Mouse (Mus musculus) forebrain, postnatal 0 days (tissue): ENCODE results near the gene Ypel3. TPM values are rescaled to one million over a fixed set of nuclear protein-coding genes. Genes with fewer than 3 reads are reported as not detected.
"Not testable (repeated sequence)": the region's sequence is repeated elsewhere in the genome, so short reads cannot be mapped to it uniquely, and the experiment has no call there.

Experiments used
- ATAC-seq: fragments of 200-750 bp; cut with Nextera tagmentation; 2 replicates; pipeline ENCODE4 v1.8.0; 2017; ENCODE audit warnings: mild to moderate bottlenecking, moderate library complexity
- DNase-seq: peaks from one replicate; pipeline ENCODE4 v3.0.0-alpha.2; 2015
- H3K27ac ChIP-seq: fragments of 300-500 bp; sonication (generic); 2 replicates; pipeline ENCODE4 v1.5.1; 2014; ENCODE audit warnings: low read depth, mild to moderate bottlenecking, antibody characterized with exemption, low read length, moderate library complexity, mixed read lengths
- H3K27me3 ChIP-seq: fragments of 300-500 bp; sonication (generic); 2 replicates; pipeline ENCODE4 v1.6.1; 2014; ENCODE audit warnings: mild to moderate bottlenecking, low read length, mixed read lengths; ENCODE audit not compliant: insufficient read depth
- H3K36me3 ChIP-seq: fragments of 300-500 bp; sonication (generic); 2 replicates; pipeline ENCODE4 v1.6.1; 2014; ENCODE audit warnings: mild to moderate bottlenecking, moderate library complexity; ENCODE audit not compliant: insufficient read depth
- H3K4me1 ChIP-seq: fragments of 300-500 bp; sonication (generic); 2 replicates; pipeline ENCODE4 v1.6.1; 2014; ENCODE audit warnings: antibody characterized with exemption; ENCODE audit not compliant: insufficient read depth
- H3K4me2 ChIP-seq: fragments of 300-500 bp; sonication (generic); 2 replicates; pipeline ENCODE4 v1.6.1; 2014; ENCODE audit warnings: low read depth, mild to moderate bottlenecking, moderate library complexity
- H3K4me3 ChIP-seq: fragments of 300-500 bp; sonication (generic); 2 replicates; pipeline ENCODE4 v1.5.1; 2014; ENCODE audit warnings: low read depth, low read length, mixed read lengths
- H3K9ac ChIP-seq: fragments of 300-500 bp; sonication (generic); 2 replicates; pipeline ENCODE4 v1.6.1; 2014; ENCODE audit warnings: mild to moderate bottlenecking
- H3K9me3 ChIP-seq: fragments of 300-500 bp; sonication (generic); 2 replicates; pipeline ENCODE4 v1.6.1; 2016; ENCODE audit warnings: low read length
- CTCF ChIP-seq: sonication (generic); IDR thresholded peaks from 2 replicates; pipeline ENCODE4 v1.5.1; 2016; ENCODE audit warnings: antibody characterized with exemption, control low read depth, low read depth
- WGBS: fragments of 180-500 bp; shearing (Covaris S2); extraction: QIAGEN DNeasy Blood & Tissue Kit; methylation state at CpG from one replicate; pipeline ENCODE4 v1.1.7; 2014; 5-methylcytosine and 5-hydroxymethylcytosine counted together
- polyA plus RNA-seq: library from polyadenylated mRNA; unstranded; fragments of >200 nt; fragmentation: Nextera tagmentation; extraction: Ambion mirVana; gene quantifications from 2 replicates; pipeline ENCODE4 v1.2.1, GENCODE M21; 2015
- total RNA-seq: library from RNA; depleted of rRNA; stranded (reverse); fragments of >200 nt; gene quantifications from 2 replicates; pipeline ENCODE4 v1.2.3, GENCODE M21; 2014

The Ypel3 gene
- total and polyA plus RNA-seq, 2 experiments from 2014 or later = 162 to 223 TPM

- H3K9ac ChIP-seq = no peak overlapping the region
- peak overlapping the region; percentile 93; the same call in 1 of the 2 replicates for H3K4me2 ChIP-seq
- DNase-seq (no peak), ATAC-seq (no peak)
- peaks cover 16% of the 10 kb centered on the region for H3K4me1 ChIP-seq
- H3K27me3 ChIP-seq = no peaks in the 10 kb centered on the region
- no peak overlapping the region; the same call in 1 of the 2 replicates for H3K4me3 ChIP-seq
- no peaks in the 10 kb centered on the region for H3K9me3 ChIP-seq
- no peak overlapping the region for H3K27ac ChIP-seq
- peaks cover 19% of the 10 kb centered on the region for H3K36me3 ChIP-seq
- no peak for TF ChIP-seq CTCF
- WGBS = 66% methylated on average over 3 of the region's 3 CpGs
Observed at GRCm38 (mm10) chr7:126775978-126776234, 849 bp upstream of the Ypel3 start.

GRCm38 (mm10) chr7:126777476-126777875 is 721 bp downstream of the Ypel3 start:
- DNase-seq = peak; percentile 33

GRCm38 (mm10) chr7:126778147-126778546 is 1.4 kb downstream of the Ypel3 start:
- WGBS = 84% methylated on average over 3 of the region's 3 CpGs
- H3K9ac ChIP-seq = peak overlapping the region; percentile 96; the same call in 1 of the 2 replicates
- peak overlapping the region; percentile 93 for H3K4me2 ChIP-seq
- TF ChIP-seq CTCF = no peak
- no peaks in the 10 kb centered on the region for H3K9me3 ChIP-seq
- H3K27ac ChIP-seq = no peak overlapping the region
- no peak overlapping the region for H3K4me3 ChIP-seq
- ATAC-seq (no peak), DNase-seq (no peak)
- H3K4me1 ChIP-seq = peaks cover 20% of the 10 kb centered on the region
- no peaks in the 10 kb centered on the region for H3K27me3 ChIP-seq
- peaks cover 10% of the 10 kb centered on the region; the same call in 1 of the 2 replicates for H3K36me3 ChIP-seq

More at GRCm38 (mm10) chr7:126777476-126777875, 721 bp downstream of the Ypel3 start:
- peak overlapping the region; percentile 87 for H3K27ac ChIP-seq
- peaks cover 12% of the 10 kb centered on the region for H3K36me3 ChIP-seq
- H3K4me1 ChIP-seq = peaks cover 20% of the 10 kb centered on the region
- H3K4me2 ChIP-seq = peak overlapping the region; percentile 93
- H3K9ac ChIP-seq = peak overlapping the region; percentile 96
- peak overlapping the region; percentile 63 for H3K4me3 ChIP-seq
- H3K9me3 ChIP-seq = no peaks in the 10 kb centered on the region
- 46% methylated on average over 10 of the region's 10 CpGs for WGBS
- ATAC-seq = no peak
- no peaks in the 10 kb centered on the region for H3K27me3 ChIP-seq
- no peak for TF ChIP-seq CTCF

- not testable (repeated sequence) for H3K9ac ChIP-seq, H3K4me3 ChIP-seq, H3K27me3 ChIP-seq, H3K4me2 ChIP-seq, DNase-seq, ATAC-seq, H3K9me3 ChIP-seq
- H3K4me1 ChIP-seq = peaks cover 20% of the 10 kb centered on the region
- H3K36me3 ChIP-seq = peaks cover 16% of the 10 kb centered on the region
- whole genome bisulfite sequencing = 92% methylated on average over 7 of the region's 7 CpGs
- H3K27ac ChIP-seq = 0 out of 2 replicates have a peak overlapping the region, but pooled peaks have one; percentile 83
Observed at GRCm38 (mm10) chr7:126779101-126779500, 2.3 kb downstream of the Ypel3 start.

GRCm38 (mm10) chr7:126779983-126780970 is 3.5 kb downstream of the Ypel3 start:
- H3K4me2 ChIP-seq = peak overlapping the region; percentile 86
- ATAC-seq (peak; percentile 82), DNase-seq (peak; percentile 95)
- no peaks in the 10 kb centered on the region for H3K27me3 ChIP-seq
- H3K9ac ChIP-seq = peak overlapping the region; percentile 57
- peaks cover 27% of the 10 kb centered on the region for H3K36me3 ChIP-seq
- TF ChIP-seq CTCF = peak; percentile 91
- H3K4me1 ChIP-seq = peaks cover 20% of the 10 kb centered on the region
- H3K9me3 ChIP-seq = no peaks in the 10 kb centered on the region
- WGBS = 2% methylated on average over 21 of the region's 21 CpGs
- H3K4me3 ChIP-seq = peak overlapping the region; percentile 41
- peak overlapping the region; percentile 83 for H3K27ac ChIP-seq

GRCm38 (mm10) chr7:126780971-126781635 is 4.3 kb downstream of the Ypel3 start, which contains the start of gene Tbx6:
Gene Tbx6 (plus strand): TSS chr7:126781483.
- H3K27me3 ChIP-seq = no peaks in the 10 kb centered on the region
- peak within 1 kb of the TSS; percentile 83 for H3K27ac ChIP-seq
- no peak for TF ChIP-seq CTCF
- peak within 1 kb of the TSS; percentile 57 for H3K9ac ChIP-seq
- H3K4me1 ChIP-seq = peaks cover 18% of the 10 kb centered on the region
- 9% methylated on average over 22 of the region's 22 CpGs for WGBS
- no peak for DNase-seq
- peak within 1 kb of the TSS; percentile 41 for H3K4me3 ChIP-seq
- no peak for ATAC-seq
- H3K9me3 ChIP-seq = no peaks in the 10 kb centered on the region
- peaks cover 35% of the 10 kb centered on the region for H3K36me3 ChIP-seq
- peak within 1 kb of the TSS; percentile 86 for H3K4me2 ChIP-seq
